Mouse (Mus musculus): ENCODE measurements at regions not wholly inside any gene's neighbourhood (a gene's known extent, or its start where the extent isn't known, plus 50 kb on each side); places are given as distances from the start of the nearest gene placed in this dataset.

DNA sequence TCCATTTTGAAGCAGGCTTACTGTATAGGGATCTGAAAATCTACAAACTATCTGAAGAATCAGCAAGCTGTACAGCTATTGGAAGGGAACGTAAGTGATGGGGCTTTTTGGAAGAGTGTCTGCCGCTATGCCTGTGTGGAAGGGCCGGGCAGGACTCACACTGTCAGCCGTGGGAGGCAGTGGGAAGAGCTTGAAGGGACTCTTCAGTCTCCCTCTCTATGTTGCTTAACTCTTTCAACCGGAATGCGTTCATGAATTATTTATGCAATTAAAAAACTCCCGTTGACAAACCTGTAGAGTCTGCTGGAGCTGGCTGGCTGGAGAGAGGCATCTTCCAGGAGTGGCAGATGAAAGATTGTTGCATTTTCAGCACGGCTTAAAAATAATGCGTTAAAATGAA lies 243.4 kb downstream of the Foxo1 start:
- Histone ChIP-seq H3K36me3 (ENCODE audit: insufficient read depth, low read length) (no peaks in the 10 kb centered on the region), H3K9me3 (ENCODE audit: low read length) (peaks cover 14% of the 10 kb centered on the region), H3K4me1 (replicated peaks; ENCODE audit: low read depth, low read length) (peaks cover 17% of the 10 kb centered on the region), H3K27me3 (ENCODE audit: insufficient read depth, low read length) (no peaks in the 10 kb centered on the region; the same call in none of the 2 replicates), H3K4me3 (replicated peaks; ENCODE audit: low read length) (no peak overlapping the region)
- TF ChIP-seq CTCF (conservative IDR thresholded peaks at IDR 0.05; ENCODE audit: low read length), result no peak
- no peak for TF ChIP-seq NANOG (IDR thresholded peaks at IDR 0.05; ENCODE audit: borderline replicate concordance, low read length)

GRCm38 (mm10) chr3:52510831-52511230 lies 242.7 kb downstream of the Foxo1 start:
- no peak for TF ChIP-seq CTCF (conservative IDR thresholded peaks at IDR 0.05; ENCODE audit: low read length)
- no peak for TF ChIP-seq NANOG (IDR thresholded peaks at IDR 0.05; ENCODE audit: borderline replicate concordance, low read length)
- H3K4me3 ChIP-seq (replicated peaks; ENCODE audit: low read length), result no peak overlapping the region
- H3K9me3 ChIP-seq (ENCODE audit: low read length), result peaks cover 14% of the 10 kb centered on the region
- no peaks in the 10 kb centered on the region; the same call in 1 of the 2 replicates for H3K27me3 ChIP-seq (ENCODE audit: insufficient read depth, low read length)
- no peaks in the 10 kb centered on the region for H3K36me3 ChIP-seq (ENCODE audit: insufficient read depth, low read length)
- H3K4me1 ChIP-seq (replicated peaks; ENCODE audit: low read depth, low read length), result peaks cover 17% of the 10 kb centered on the region

DNA sequence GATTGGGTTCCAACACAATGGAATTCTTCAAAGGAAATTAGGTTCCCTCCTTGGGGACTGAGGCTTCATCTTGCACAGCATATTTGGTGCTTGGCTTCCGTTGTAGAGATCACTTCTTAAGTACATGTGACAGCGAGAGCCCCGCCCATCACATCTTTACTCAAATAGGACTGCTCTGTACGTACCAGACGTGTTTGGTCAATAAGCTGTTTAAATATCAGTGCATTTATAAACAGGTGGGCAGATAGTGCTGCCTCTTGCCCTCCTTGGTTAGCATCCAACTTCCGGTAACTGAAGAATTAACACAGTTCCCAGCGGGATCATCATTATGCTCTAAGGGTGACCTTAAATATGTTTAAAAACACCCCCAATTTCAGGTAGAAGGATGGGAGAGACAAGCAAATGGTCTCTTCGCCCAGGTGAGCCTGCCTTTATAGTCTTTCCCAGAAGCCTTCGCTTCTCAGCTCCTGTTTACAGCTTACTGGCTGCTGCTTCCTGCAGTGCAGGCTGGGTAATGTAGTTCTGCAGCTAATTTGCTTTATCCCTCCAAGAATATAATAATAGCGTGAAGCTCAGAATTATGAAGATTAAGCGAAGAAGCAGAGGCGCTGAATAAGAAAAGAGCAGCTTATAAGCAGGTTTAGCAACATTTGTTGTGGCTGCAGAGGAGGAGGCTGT lies 242.1 kb downstream of the Foxo1 start:
- Histone ChIP-seq H3K4me1 (replicated peaks; ENCODE audit: low read depth, low read length) (peaks cover 17% of the 10 kb centered on the region), H3K27me3 (ENCODE audit: insufficient read depth, low read length) (no peaks in the 10 kb centered on the region; the same call in 1 of the 2 replicates), H3K4me3 (replicated peaks; ENCODE audit: low read length) (no peak overlapping the region), H3K9me3 (ENCODE audit: low read length) (peaks cover 14% of the 10 kb centered on the region), H3K36me3 (ENCODE audit: insufficient read depth, low read length) (no peaks in the 10 kb centered on the region)
- TF ChIP-seq CTCF (conservative IDR thresholded peaks at IDR 0.05; ENCODE audit: low read length) (no peak), POU5F1 (IDR thresholded peaks at IDR 0.05; ENCODE audit: borderline replicate concordance, low read length) (no peak), NANOG (IDR thresholded peaks at IDR 0.05; ENCODE audit: borderline replicate concordance, low read length) (no peak)

DNA sequence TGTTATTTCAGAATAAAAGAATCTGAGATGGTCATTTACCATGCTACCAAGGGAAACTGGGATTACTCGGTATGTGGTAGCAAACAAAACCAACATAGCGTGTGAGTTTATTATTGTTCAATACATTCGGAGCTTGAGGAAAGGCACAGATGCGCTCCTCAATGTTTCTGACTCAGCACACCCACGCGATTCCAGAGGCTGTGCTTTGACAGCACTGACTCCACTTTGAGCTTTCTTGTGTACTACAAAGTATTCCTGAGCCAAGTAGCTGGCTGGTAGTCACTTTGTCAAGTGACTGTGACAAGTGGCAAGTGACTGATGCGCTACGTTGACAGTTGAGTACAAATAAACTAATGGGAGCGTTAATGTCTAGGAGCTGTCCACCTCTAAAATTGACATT lies 235.8 kb downstream of the Foxo1 start:
- Histone ChIP-seq H3K36me3 (ENCODE audit: insufficient read depth, low read length) (no peaks in the 10 kb centered on the region), H3K4me3 (replicated peaks; ENCODE audit: low read length) (no peak overlapping the region), H3K4me1 (replicated peaks; ENCODE audit: low read depth, low read length) (no peaks in the 10 kb centered on the region), H3K27me3 (ENCODE audit: insufficient read depth, low read length) (no peaks in the 10 kb centered on the region), H3K9me3 (ENCODE audit: low read length) (peaks cover 14% of the 10 kb centered on the region)
- TF ChIP-seq CTCF (conservative IDR thresholded peaks at IDR 0.05; ENCODE audit: low read length) (no peak), NANOG (IDR thresholded peaks at IDR 0.05; ENCODE audit: borderline replicate concordance, low read length) (no peak), POU5F1 (IDR thresholded peaks at IDR 0.05; ENCODE audit: borderline replicate concordance, low read length) (no peak)

DNA sequence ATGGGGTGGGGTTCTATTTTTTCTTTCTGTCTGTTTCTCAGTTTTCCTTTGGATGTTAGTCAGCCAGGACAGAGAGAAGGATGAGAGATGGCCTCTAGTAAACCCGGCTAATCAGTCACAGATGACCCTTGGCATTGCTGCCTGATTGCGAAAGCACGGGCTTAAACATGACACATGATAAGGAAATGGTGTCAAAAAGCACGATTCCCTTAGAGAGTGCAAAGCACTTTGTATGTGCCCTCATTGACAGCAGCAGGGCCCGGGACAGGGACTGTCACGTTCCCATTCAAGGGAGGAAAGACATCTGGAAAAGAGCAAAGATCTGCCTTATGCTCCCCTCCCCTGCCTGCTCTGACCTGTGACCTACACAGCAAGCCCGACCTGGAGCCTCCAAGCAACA lies 234.1 kb downstream of the Foxo1 start:
- Histone ChIP-seq H3K4me1 (replicated peaks; ENCODE audit: low read depth, low read length) (no peaks in the 10 kb centered on the region), H3K4me3 (replicated peaks; ENCODE audit: low read length) (no peak overlapping the region), H3K9me3 (ENCODE audit: low read length) (peaks cover 3% of the 10 kb centered on the region; the same call in 1 of the 2 replicates), H3K36me3 (ENCODE audit: insufficient read depth, low read length) (no peaks in the 10 kb centered on the region), H3K27me3 (ENCODE audit: insufficient read depth, low read length) (no peaks in the 10 kb centered on the region)
- TF ChIP-seq NANOG (IDR thresholded peaks at IDR 0.05; ENCODE audit: borderline replicate concordance, low read length) (no peak), POU5F1 (IDR thresholded peaks at IDR 0.05; ENCODE audit: borderline replicate concordance, low read length) (no peak), CTCF (conservative IDR thresholded peaks at IDR 0.05; ENCODE audit: low read length) (no peak)

DNA sequence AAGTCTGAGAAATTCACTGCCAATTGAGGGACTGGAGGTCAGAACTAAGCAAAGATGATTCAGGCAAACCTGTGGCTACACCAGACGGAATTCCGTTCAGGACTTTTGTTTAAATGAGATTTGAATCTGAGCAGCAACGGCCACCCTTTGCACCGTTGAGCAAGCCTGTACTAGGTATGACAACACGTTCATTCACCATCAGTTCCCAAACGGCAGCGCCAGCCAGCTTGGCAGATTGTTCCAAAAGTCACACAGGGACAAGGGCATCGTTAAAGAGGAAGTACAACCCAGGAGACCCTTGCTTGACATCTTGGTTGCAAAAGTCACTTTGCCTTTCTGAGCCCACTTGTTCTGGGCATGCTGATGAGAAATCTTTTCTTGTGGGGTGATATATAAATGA lies 233.5 kb downstream of the Foxo1 start:
- no peak for TF ChIP-seq NANOG (IDR thresholded peaks at IDR 0.05; ENCODE audit: borderline replicate concordance, low read length)
- no peak for TF ChIP-seq CTCF (conservative IDR thresholded peaks at IDR 0.05; ENCODE audit: low read length)
- no peak for TF ChIP-seq POU5F1 (IDR thresholded peaks at IDR 0.05; ENCODE audit: borderline replicate concordance, low read length)

DNA sequence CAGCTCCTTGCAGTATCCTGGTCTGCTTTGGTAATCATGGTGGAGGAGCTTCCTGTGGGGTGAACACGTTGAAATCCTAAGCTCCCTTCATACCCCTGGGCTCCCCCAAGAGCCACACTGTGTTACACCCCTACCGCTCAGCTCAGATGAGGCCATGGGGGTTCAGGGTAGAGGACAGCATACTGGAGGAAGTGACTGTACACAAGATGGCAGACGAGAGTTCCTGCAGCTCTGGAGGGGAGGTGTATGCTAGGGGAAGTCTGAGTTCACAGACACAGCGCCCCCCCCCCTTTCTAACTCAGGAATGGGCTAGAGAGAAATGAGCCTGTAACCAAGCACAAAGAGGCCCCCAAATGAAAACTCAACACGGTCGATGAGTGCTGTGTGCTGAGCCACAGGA lies 231.9 kb downstream of the Foxo1 start:
- H3K36me3 ChIP-seq (ENCODE audit: insufficient read depth, low read length), result no peaks in the 10 kb centered on the region
- no peak overlapping the region for H3K4me3 ChIP-seq (replicated peaks; ENCODE audit: low read length)
- TF ChIP-seq NANOG (IDR thresholded peaks at IDR 0.05; ENCODE audit: borderline replicate concordance, low read length) (no peak), POU5F1 (IDR thresholded peaks at IDR 0.05; ENCODE audit: borderline replicate concordance, low read length) (no peak), CTCF (conservative IDR thresholded peaks at IDR 0.05; ENCODE audit: low read length) (no peak)
- H3K4me1 ChIP-seq (replicated peaks; ENCODE audit: low read depth, low read length), result no peaks in the 10 kb centered on the region
- H3K9me3 ChIP-seq (ENCODE audit: low read length), result no peaks in the 10 kb centered on the region
- H3K27me3 ChIP-seq (ENCODE audit: insufficient read depth, low read length), result no peaks in the 10 kb centered on the region

More for the DNA sequence above, 233.5 kb downstream of the Foxo1 start:
- Histone ChIP-seq H3K4me1 (replicated peaks; ENCODE audit: low read depth, low read length) (no peaks in the 10 kb centered on the region), H3K9me3 (ENCODE audit: low read length) (no peaks in the 10 kb centered on the region), H3K27me3 (ENCODE audit: insufficient read depth, low read length) (no peaks in the 10 kb centered on the region), H3K4me3 (replicated peaks; ENCODE audit: low read length) (no peak overlapping the region), H3K36me3 (ENCODE audit: insufficient read depth, low read length) (no peaks in the 10 kb centered on the region)

DNA sequence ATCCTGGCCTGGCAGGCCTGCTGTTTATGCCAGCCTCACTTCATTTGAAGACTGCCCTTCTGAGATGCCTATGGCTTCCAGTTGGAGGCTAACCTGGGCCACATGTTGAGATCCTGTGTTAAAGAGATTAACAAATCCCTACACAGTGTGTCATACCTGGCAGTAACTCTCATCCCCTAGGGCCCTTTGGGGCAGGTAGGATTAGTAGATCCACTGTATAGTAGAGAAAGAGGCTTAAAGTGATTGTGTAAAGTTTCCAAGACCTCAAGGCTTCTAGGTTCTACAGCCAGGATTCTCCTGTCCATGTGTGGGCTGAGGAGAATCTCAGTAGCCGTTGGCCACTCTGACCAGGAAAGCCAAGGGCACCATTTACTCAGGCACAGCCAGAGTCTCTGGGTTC lies 231.4 kb downstream of the Foxo1 start:
- TF ChIP-seq NANOG (IDR thresholded peaks at IDR 0.05; ENCODE audit: borderline replicate concordance, low read length), result no peak
- TF ChIP-seq CTCF (conservative IDR thresholded peaks at IDR 0.05; ENCODE audit: low read length), result no peak
- no peak for TF ChIP-seq POU5F1 (IDR thresholded peaks at IDR 0.05; ENCODE audit: borderline replicate concordance, low read length)
- H3K27me3 ChIP-seq (ENCODE audit: insufficient read depth, low read length), result no peaks in the 10 kb centered on the region
- no peak overlapping the region for H3K4me3 ChIP-seq (replicated peaks; ENCODE audit: low read length)
- no peaks in the 10 kb centered on the region for H3K4me1 ChIP-seq (replicated peaks; ENCODE audit: low read depth, low read length)
- H3K9me3 ChIP-seq (ENCODE audit: low read length), result no peaks in the 10 kb centered on the region
- no peaks in the 10 kb centered on the region for H3K36me3 ChIP-seq (ENCODE audit: insufficient read depth, low read length)
